Mouse (Mus musculus) brain, embryonic 18.5 days (tissue): Measurements from ENCODE around the gene Nbas.

Source experiments
- DNase-seq: peaks from one replicate; pipeline ENCODE4 v3.0.0-alpha.2; 2012; ENCODE audit warnings: low read depth, low spot score

The Nbas gene

GRCm38 (mm10) chr12:13268826-13269449 is at the start of gene Nbas:
Gene Nbas, plus strand, starts transcription at chr12:13269133.
- peak; percentile 45 for DNase-seq

DNA sequence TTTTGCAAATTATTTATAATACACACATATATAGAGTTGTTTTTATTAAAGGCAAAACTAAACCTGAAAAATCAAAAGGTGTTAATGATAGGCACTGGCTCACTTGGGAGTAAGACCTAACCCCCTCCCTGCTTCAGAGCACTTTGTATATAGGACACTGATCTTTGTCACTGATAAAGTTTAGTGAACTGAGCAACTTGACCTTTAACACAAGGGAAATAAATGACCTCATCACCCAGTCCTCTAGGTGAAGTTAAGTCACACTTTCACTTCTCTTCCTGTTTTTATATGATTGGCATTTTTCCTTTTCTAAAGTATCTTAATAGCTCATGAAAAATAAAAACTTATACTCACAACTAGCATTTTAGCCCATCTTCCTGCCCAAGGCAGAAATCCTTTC is 26.5 kb upstream of the Nbas start:
- DNase-seq = no peak

GRCm38 (mm10) chr12:13248691-13249572 is 20.0 kb upstream of the Nbas start, which contains the start of gene Ddx1:
Gene Ddx1, minus strand, starts transcription at chr12:13249213.
- DNase-seq = peak; percentile 71

DNA sequence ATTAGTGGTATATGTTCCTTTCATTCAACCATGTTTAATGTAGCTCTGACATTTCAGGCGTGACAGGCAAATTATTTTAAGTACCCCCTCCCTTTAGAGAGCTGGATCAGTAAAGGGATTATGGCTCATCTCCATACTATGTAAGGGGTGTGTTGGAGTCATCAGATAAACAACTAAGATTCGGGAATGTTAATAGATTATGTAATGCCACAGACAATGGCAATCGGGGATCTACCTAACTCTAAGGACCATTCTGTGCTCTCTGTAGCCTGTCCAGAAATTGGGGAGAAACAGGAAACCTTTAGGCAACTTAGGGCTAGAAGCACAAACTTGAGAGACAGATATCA is 19.4 kb upstream of the Nbas start:
- DNase-seq = no peak

- no peak for DNase-seq
Measured at GRCm38 (mm10) chr12:13255068-13255467, 13.9 kb upstream of the Nbas start.

DNA sequence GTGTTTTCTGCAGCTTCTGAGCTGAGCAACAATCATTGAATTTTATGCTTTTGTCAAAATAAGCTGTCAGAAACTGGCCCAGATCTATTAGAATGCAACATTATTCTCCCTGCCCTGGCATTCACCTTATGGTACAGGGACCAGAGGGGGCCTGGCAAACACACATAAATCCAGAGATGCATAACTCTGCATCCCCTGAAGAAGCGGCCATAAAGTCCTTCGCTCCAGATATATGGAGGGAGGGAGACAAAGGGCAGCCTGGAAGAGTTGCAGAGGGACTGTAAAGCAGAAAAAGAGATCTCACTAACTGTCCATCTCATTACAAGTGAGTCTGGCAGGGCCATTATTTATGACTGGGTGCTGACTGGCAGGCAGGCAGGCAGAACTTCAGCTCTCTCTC is 13.2 kb upstream of the Nbas start:
- DNase-seq = no peak

GRCm38 (mm10) chr12:13268412-13268811 is 521 bp upstream of the Nbas start:
- no peak for DNase-seq

DNA sequence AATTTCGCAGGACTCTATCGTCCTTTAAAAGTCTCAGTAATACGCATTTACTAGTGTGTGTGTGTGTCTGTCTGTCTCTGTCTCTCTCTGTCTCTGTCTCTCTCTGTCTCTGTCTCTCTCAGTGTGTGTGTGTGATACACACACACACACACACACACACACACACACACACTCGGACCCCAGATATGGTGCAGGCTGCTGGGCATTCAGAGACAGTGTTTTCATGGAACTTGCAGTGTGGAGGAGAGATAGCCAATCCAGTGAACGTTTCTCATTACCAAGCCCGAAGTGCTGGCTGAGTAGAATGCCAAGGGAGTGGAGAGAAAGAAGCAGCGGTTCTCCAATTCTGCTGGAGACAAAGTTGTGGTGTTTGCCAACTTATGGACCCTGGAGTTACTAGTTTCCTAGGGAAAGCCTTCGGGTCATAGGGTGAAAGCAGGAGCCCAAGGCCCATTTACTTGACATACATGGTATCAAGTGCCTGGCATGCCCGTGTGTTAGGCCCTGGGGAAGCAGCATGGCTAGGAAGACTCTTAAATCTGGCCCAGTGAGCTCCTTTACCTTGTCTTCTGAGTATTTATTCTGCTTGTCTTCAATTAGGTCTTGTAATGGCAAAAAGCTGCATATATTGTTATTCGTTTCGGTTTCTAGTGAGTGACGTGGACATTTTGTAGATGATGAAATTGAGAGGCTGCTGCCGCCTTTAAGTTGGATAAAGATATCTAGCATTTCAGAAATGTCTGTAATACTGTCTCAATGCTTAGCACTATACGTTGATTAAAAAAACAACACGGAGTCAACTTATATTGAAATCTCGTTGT is 847 bp downstream of the Nbas start:
- no peak for DNase-seq

DNA sequence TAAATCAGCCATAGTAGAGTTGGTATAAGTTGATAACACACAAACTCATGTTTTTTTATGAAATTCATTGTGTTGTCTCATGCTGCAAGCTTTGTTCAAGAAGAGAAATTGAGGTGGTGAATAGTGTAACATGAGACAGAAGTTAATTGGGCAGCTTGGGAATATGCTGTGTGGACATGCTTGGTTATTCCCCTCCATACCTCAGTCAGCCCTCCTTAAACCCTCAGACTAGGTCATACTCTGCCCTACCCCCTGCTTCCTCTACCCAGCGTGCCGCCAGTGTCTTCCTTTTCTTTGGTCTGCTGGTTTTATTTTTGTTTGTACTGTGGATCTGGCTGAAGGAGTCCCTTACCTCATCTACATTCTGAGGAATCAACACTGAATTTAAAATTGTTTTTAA is 22.5 kb downstream of the Nbas start:
- DNase-seq = no peak

GRCm38 (mm10) chr12:13293421-13293881 is 24.5 kb downstream of the Nbas start:
- no peak for DNase-seq

DNA sequence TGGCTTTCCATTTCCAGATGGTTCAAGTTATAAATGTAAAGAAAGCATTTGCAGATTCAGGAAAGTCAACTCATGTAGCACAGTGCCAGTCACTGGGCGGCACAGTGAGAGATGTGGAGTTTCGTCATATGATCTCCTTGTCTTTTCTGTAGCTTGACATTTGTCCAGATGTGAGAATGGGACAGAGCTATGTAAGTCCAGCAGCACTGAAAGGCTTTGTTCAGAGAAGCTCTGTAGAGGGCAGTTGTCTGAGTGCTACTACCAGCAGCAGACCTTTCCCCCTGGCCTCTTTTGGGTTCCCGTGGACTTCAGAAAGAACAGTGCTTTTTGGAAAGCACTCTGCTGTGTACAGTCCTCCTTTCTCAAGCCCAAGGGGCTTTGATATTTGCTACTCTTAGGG is 34.1 kb downstream of the Nbas start:
- no peak for DNase-seq

- DNase-seq = no peak
Measured at GRCm38 (mm10) chr12:13313966-13314365, 45.0 kb downstream of the Nbas start.

- no peak for DNase-seq
Measured at GRCm38 (mm10) chr12:13314384-13314783, 45.5 kb downstream of the Nbas start.

DNA sequence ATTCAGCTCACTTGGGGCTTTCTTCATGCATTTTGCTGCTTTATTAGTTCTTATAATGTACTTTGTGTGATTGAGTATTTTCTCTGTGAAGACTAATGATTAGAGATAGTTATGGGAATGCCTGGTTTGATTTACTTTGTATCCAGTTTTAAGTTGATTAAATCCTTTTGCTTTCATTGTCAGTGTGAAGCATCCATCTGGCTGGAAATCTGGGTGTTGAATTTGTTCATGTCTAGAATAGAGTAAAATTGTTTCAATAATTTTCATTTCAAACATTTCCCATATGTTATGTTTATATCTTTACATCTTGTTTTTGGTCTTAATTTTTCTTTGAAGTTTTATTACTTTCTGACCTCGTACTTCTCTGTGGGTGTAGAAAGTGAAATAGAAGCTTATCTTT is 46.1 kb downstream of the Nbas start:
- no peak for DNase-seq

DNA sequence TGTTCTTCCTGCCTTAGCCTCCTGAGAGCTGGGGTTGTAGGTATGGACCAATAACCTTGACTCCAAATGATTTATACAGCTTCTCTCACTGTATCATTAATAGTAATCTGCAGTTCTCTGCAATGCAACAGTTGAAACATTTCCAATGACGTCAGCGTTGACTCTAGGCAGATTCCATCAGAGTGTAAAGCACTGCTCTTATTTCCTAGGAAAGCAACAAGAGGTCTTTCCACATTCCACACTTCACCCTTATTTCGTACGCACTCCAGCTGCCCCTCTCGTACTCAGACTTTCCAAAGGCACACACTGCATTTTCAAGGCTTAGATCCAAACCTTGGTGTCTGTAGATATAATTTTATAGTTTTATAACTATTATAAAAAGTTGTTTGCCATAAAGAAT is 73.6 kb downstream of the Nbas start:
- no peak for DNase-seq

DNA sequence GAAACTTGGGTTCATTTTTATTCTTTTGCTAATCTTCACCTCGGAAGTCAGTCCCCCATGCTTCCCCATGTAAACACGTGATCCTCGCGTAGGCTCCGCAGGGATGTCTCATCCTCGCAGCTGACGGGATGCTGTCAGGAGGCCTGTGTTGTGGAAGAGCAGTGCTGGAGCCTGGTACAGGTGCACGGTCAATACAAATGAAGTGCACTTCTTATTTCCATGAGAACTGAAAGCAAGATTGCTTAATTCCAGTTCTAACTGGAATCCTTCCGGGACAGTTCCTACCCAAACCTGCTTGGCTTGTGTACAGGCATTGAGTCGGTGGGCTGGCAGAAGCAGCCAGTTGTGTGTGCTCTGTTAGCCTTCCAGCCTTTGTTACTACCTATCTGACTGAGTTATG is 87.3 kb downstream of the Nbas start:
- no peak for DNase-seq

GRCm38 (mm10) chr12:13356769-13357168 is 87.8 kb downstream of the Nbas start:
- DNase-seq = no peak

DNA sequence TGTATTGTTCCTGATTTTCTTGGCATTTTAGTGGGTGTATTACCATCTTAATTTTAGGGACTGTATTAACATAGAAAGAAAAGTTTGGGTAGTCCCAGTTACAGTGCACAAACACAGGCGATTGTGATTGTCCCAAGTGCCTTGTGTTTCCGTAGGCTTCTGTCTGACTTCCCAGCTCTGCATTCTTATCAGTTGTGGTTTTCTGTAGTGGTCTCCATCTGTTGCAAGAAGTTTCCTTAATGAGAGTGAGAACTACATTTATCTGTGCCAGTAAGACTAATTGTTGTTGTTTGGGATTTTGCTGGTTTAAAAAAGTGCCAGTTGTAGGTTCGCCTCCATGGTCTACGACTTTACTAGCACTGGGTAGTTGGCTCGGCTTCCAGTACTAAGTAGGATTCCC is 88.3 kb downstream of the Nbas start:
- no peak for DNase-seq

- no peak for DNase-seq
Measured at GRCm38 (mm10) chr12:13358849-13359248, 89.9 kb downstream of the Nbas start.

DNA sequence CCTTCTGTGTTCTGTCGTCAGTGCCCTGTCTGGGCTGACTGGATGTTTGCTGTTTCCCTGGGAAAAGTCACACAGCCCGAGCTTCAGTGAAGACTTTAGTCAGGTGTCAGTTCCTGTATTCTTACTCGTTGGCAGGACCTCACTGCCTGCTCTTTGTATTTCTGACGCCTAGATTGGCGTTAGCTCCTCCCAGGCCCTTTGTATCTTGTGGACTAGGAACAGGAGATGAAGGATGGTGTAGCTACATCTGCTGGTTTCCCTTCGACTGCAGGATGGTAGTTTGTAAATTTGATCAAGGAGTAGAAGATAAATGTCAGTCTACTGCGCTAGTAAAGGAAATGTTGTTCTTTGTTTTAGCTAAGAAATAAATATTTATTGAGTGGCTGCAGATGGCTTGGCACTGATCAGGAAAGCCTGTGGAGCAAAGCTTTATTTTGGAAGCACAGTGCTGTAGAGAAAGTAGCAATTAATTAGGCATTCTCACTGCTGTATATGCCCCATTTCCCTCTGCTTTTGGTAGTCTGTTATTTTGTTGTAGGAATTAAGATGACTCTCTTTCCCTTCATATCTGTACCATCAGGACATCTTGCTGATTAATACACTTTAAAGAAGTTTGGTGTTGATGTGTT is 91.4 kb downstream of the Nbas start:
- no peak for DNase-seq

DNA sequence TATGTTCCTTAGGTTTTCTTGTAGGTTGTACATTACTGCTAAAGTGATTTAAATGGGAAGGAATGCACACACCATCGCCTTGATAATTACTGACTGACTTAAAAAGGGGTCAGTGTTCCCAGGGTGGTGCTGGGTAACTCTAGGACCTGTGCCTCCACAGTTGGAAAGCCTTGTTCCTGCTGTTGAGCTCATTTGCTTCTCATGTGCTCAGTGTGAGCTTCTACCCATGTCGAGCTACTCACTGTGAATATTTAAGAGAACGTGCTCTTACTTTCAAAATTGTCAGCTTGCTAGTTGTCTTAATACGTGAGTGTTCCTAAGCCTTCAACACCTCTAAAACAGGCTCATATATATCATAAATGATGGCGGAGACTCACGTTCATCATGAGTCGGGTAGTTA is 112.6 kb downstream of the Nbas start:
- DNase-seq = no peak

- no peak for DNase-seq
Measured at GRCm38 (mm10) chr12:13382046-13382445, 113.1 kb downstream of the Nbas start.
